Mouse (Mus musculus) liver, embryonic 11.5 days (tissue): ENCODE measurements around the gene Tubg1. TPM values are rescaled to one million over a fixed set of nuclear protein-coding genes. Genes with fewer than 3 reads are reported as not detected.
"Not testable (repeated sequence)": the region's sequence is repeated elsewhere in the genome, so short reads cannot be mapped to it uniquely, and the experiment has no call there.

ENCODE experiments used
- ATAC-seq: fragments of 200-750 bp; cut with Nextera tagmentation; replicated peaks from 2 replicates; pipeline ENCODE4 v1.8.0; 2017; ENCODE audit warnings: moderate number of reproducible peaks, mild to moderate bottlenecking, moderate TSS enrichment, moderate library complexity; ENCODE audit not compliant: low FRiP score
- DNase-seq: peaks from one replicate; pipeline ENCODE4 v3.0.0-alpha.2; 2017; ENCODE audit warnings: low spot score
- H3K27ac ChIP-seq: fragments of 300-500 bp; sonication (generic); 2 replicates; pipeline ENCODE4 v1.5.1; 2014; ENCODE audit warnings: mild to moderate bottlenecking, low read depth, low read length, control low read depth
- H3K27me3 ChIP-seq: fragments of 300-500 bp; sonication (generic); replicated peaks from 2 replicates; pipeline ENCODE4 v1.6.1; 2014; ENCODE audit warnings: low read length, mixed read lengths; ENCODE audit not compliant: control insufficient read depth, insufficient read depth
- H3K36me3 ChIP-seq: fragments of 300-500 bp; sonication (generic); 2 replicates; pipeline ENCODE4 v1.6.1; 2014; ENCODE audit warnings: mild to moderate bottlenecking, low read length, moderate library complexity, mixed read lengths; ENCODE audit not compliant: control insufficient read depth, insufficient read depth
- H3K4me1 ChIP-seq: fragments of 300-500 bp; sonication (generic); replicated peaks from 2 replicates; pipeline ENCODE4 v1.6.1; 2014; ENCODE audit warnings: low read length, mixed read lengths; ENCODE audit not compliant: control insufficient read depth, insufficient read depth
- H3K4me2 ChIP-seq: fragments of 300-500 bp; sonication (generic); 2 replicates; pipeline ENCODE4 v1.6.1; 2014; ENCODE audit warnings: mild to moderate bottlenecking, control low read depth, moderate library complexity
- H3K4me3 ChIP-seq: fragments of 300-500 bp; sonication (generic); 2 replicates; pipeline ENCODE4 v1.5.1; 2014; ENCODE audit warnings: low read depth, low read length, control low read depth
- H3K9ac ChIP-seq: fragments of 300-500 bp; sonication (generic); 2 replicates; pipeline ENCODE4 v1.6.1; 2014; ENCODE audit warnings: low read depth, low read length, control low read depth
- H3K9me3 ChIP-seq: fragments of 300-500 bp; sonication (generic); 2 replicates; pipeline ENCODE4 v1.6.1; 2016; ENCODE audit warnings: low read length, inconsistent platforms, mixed read lengths; ENCODE audit not compliant: control insufficient read depth
- WGBS: fragments of 180-500 bp; shearing (Covaris S2); extraction: QIAGEN DNeasy Blood & Tissue Kit; methylation state at CpG from one replicate; pipeline ENCODE4 v1.1.7; 2014; 5-methylcytosine and 5-hydroxymethylcytosine counted together
- polyA plus RNA-seq: library from polyadenylated mRNA; unstranded; fragments of >200 nt; fragmentation: Nextera tagmentation; extraction: Ambion mirVana; gene quantifications from 2 replicates; pipeline ENCODE4 v1.2.1, GENCODE M21; 2014

The Tubg1 gene
- polyA plus RNA-seq, 1 experiment from 2014 or later: 82.3 TPM

DNA sequence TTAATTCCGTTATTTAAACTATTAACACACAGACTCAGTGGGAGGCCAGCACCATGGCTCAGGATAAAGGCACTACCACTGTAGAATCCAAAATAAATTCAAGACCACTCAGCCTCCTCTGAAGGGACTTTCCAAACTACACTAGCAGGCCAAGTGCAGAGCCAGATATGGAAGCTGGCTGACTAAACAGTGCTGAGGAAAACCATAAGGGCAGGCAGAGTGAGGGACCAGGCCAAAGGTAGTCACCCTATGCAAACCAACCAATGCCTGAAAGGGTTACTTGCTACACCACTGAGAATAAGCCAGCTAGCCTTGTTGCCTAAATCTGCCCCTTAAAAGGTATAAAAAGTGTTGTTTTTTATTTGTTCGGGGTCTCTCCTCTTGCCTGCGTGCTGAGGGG is 7.6 kb upstream of the Tubg1 start:
- Histone ChIP-seq H3K4me1 (peaks cover 2% of the 10 kb centered on the region; the same call in 1 of the 2 replicates), H3K36me3 (peaks cover 4% of the 10 kb centered on the region; the same call in 1 of the 2 replicates), H3K4me2 (no peak overlapping the region), H3K9ac (no peak overlapping the region), H3K4me3 (no peak overlapping the region), H3K27ac (no peak overlapping the region), H3K9me3 (no peaks in the 10 kb centered on the region), H3K27me3 (no peaks in the 10 kb centered on the region)
- 92% methylated on average over 3 of the region's 3 CpGs for WGBS
- no peak for ATAC-seq
- DNase-seq: no peak

DNA sequence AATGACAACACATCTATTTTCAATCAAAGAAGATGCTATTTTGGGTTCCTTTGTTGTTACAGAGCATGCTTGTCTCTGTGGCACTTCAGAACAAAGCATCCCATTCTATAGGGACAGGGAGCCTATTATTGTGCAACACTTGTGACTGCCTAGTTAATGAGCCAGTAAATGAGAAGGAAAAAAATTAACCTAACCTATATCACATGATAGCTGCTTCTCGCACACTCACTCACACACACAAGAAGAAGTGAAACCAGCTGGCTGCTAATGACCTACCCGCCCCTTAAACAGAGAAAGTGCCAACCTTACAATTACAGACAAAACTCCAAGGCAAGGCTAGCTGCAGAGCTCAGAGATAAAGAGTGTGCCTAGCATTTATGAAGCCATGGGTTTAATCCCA is 4.2 kb upstream of the Tubg1 start:
- H3K9ac ChIP-seq: no peak overlapping the region
- ATAC-seq: no peak
- 88% methylated on average over 2 of the region's 2 CpGs for WGBS
- H3K4me2 ChIP-seq: no peak overlapping the region
- no peaks in the 10 kb centered on the region for H3K9me3 ChIP-seq
- H3K4me3 ChIP-seq: no peak overlapping the region
- H3K4me1 ChIP-seq: peaks cover 12% of the 10 kb centered on the region
- peaks cover 4% of the 10 kb centered on the region; the same call in 1 of the 2 replicates for H3K36me3 ChIP-seq
- no peaks in the 10 kb centered on the region for H3K27me3 ChIP-seq
- no peak overlapping the region for H3K27ac ChIP-seq
- no peak for DNase-seq

- Histone ChIP-seq H3K36me3 (no peaks in the 10 kb centered on the region), H3K4me1 (peaks cover 18% of the 10 kb centered on the region), H3K9ac (peak overlapping the region; percentile 90; the same call in 1 of the 2 replicates), H3K9me3 (no peaks in the 10 kb centered on the region), H3K27me3 (no peaks in the 10 kb centered on the region), H3K27ac (no peak overlapping the region), H3K4me2 (peak overlapping the region; percentile 83), H3K4me3 (peak overlapping the region; percentile 98)
- ATAC-seq: no peak
- WGBS: 21% methylated on average over 4 of the region's 4 CpGs
- DNase-seq: no peak
These were observed 1.6 kb upstream of the Tubg1 start for GRCm38 (mm10) chr11:101118105-101118504.

DNA sequence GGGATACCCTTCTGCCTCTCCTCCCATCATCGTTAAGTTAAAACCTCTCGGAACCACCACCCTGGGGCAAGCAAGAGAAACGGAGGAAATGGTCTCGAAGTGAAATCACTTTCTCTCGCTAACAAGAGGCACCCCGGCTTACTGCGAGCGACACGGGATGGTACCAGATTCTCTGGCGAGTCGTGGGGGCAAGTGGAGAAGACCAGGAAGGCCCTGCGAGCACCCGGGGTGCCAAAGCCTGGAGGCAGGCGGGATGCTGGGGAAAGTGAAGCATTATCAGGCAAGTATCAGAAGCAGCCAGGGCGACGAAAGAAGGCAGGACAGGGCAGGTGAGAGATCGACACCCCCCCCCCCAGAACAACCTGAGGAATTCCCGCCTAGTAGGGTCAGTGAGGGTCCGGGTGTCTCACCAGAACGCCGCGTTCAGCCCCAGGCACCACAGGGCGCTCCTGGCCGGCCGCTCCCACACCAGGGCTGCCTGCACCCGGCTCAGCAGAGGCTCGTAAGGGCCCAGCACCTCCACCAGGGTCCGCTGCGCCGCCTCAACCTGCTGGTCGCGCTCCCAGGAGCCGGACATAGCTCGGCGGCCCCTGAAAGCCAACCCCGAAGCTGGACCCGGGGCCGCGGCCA is 492 bp upstream of the Tubg1 start:
- H3K4me1 ChIP-seq: peaks cover 18% of the 10 kb centered on the region
- peak overlapping the region; percentile 83 for H3K4me2 ChIP-seq
- DNase-seq: peak; percentile 51
- H3K9me3 ChIP-seq: no peaks in the 10 kb centered on the region
- H3K36me3 ChIP-seq: 0 out of 2 replicates have a peak, but pooled peaks cover 3% of the 10 kb centered on the region
- peak overlapping the region; percentile 90 for H3K9ac ChIP-seq
- peak overlapping the region; percentile 80 for H3K27ac ChIP-seq
- ATAC-seq: peak; percentile 72
- peak overlapping the region; percentile 98 for H3K4me3 ChIP-seq
- no peaks in the 10 kb centered on the region for H3K27me3 ChIP-seq
- WGBS: under 1% methylated on average over 39 of the region's 39 CpGs

DNA sequence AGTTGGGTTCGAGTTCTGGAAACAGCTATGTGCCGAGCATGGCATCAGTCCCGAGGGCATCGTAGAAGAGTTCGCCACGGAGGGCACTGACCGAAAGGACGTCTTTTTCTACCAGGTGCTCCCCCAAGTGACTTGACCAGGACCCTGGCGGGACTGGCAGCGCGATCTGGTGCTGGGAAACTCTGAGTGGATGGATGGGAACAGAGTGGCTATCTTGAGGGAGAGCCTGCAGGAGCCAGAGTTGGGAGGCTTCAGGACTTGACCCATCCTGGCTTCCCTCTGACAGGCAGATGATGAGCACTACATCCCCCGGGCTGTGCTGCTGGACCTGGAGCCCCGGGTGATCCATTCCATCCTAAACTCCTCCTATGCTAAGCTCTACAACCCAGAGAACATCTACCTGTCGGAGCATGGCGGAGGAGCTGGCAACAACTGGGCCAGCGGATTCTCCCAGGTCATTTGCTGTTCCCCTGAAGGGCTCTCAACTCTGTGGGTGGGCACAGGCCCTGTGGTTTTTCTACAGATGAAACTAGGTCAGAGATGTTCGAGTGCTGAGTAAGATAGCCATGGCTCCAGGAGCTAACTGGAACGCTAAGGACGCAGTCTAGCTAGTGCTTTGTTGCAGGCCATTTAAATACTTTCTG is 929 bp downstream of the Tubg1 start:
- Histone ChIP-seq H3K4me2 (peak overlapping the region; percentile 89), H3K27ac (peak overlapping the region; percentile 88), H3K36me3 (peaks cover 7% of the 10 kb centered on the region), H3K4me3 (peak overlapping the region; percentile 98), H3K9ac (peak overlapping the region; percentile 62), H3K4me1 (peaks cover 18% of the 10 kb centered on the region), H3K27me3 (no peaks in the 10 kb centered on the region), H3K9me3 (no peaks in the 10 kb centered on the region)
- ATAC-seq (no peak), DNase-seq (no peak)
- 25% methylated on average over 19 of the region's 19 CpGs for WGBS

DNA sequence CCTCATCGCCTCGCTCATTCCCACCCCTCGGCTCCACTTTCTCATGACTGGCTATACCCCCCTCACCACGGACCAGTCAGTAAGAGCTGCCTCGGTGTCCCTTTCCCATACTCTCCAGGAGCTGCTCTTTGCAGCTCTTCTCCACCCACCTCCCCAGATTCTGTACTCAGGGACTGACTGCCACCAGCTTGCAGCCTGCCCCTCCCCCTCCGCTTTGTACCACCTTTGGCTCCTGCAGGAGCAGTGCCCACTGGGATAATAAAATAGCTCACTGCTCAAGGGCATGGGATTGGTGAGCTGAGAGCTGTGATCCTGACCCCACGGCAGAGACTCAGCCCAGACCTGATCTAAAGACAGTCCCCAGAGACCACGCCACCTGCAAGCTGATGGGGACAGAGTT is 4.8 kb downstream of the Tubg1 start:
- H3K9ac ChIP-seq, H3K27me3 ChIP-seq, H3K4me1 ChIP-seq, H3K27ac ChIP-seq, ATAC-seq, DNase-seq, H3K9me3 ChIP-seq, H3K4me3 ChIP-seq, H3K4me2 ChIP-seq: not testable (repeated sequence)
- peaks cover 22% of the 10 kb centered on the region for H3K36me3 ChIP-seq
- WGBS: 87% methylated on average over 8 of the region's 8 CpGs

GRCm38 (mm10) chr11:101125008-101125407 is 5.3 kb downstream of the Tubg1 start:
- not testable (repeated sequence) for H3K9me3 ChIP-seq, H3K4me2 ChIP-seq, H3K4me3 ChIP-seq, H3K27me3 ChIP-seq, H3K27ac ChIP-seq, H3K4me1 ChIP-seq, DNase-seq, ATAC-seq, H3K9ac ChIP-seq
- 93% methylated on average over 7 of the region's 9 CpGs for WGBS
- H3K36me3 ChIP-seq: peaks cover 22% of the 10 kb centered on the region

DNA sequence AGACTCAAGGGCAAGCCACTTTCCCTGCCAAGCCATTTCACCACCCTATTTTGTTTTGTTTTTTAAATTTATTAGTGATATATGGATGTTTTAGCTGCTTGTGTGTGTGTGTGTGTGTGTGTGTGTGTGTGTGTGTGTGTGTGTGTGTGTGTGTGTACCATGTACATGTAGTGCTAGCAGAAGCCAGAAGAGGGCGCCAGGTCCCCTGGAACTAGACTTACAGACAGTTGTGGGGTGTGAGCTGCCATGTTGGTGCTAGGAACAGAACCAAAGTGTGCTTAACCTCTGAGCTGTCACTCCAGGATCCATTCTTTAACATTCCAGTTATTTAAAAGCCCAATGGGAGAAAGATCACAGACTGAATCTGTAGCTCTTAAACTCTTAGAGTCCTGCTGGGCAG is 7.3 kb downstream of the Tubg1 start:
- Histone ChIP-seq H3K9me3 (no peaks in the 10 kb centered on the region), H3K4me2 (no peak overlapping the region), H3K27me3 (no peaks in the 10 kb centered on the region), H3K36me3 (peaks cover 22% of the 10 kb centered on the region), H3K27ac (no peak overlapping the region), H3K4me1 (peaks cover 8% of the 10 kb centered on the region), H3K4me3 (no peak overlapping the region), H3K9ac (no peak overlapping the region)
- DNase-seq (no peak), ATAC-seq (no peak)
- WGBS: 95% methylated on average over 1 of the region's 1 CpGs
